Mouse (Mus musculus) retina, embryonic 14.5 days (tissue): ENCODE measurements around the gene Gemin6.
"Not testable (repeated sequence)": the region's sequence is repeated elsewhere in the genome, so short reads cannot be mapped to it uniquely, and the experiment has no call there.

Source experiments
- DNase-seq: peaks from one replicate; pipeline ENCODE4 v3.0.0-alpha.2; 2015; ENCODE audit warnings: low spot score

The Gemin6 gene

GRCm38 (mm10) chr17:80224326-80225116 lies at the start of gene Gemin6:
TSS of gene Gemin6 (plus strand) at chr17:80224441.
- DNase-seq, result peak; percentile 93

- DNase-seq, result no peak
Observed at GRCm38 (mm10) chr17:80174699-80175385, 49.4 kb upstream of the Gemin6 start.

- no peak for DNase-seq
Observed at GRCm38 (mm10) chr17:80175386-80175739, 48.9 kb upstream of the Gemin6 start.

- no peak for DNase-seq
Observed at GRCm38 (mm10) chr17:80175966-80176365, 48.3 kb upstream of the Gemin6 start.

GRCm38 (mm10) chr17:80178846-80179245 lies 45.4 kb upstream of the Gemin6 start:
- DNase-seq, result not testable (repeated sequence)

- DNase-seq, result peak; percentile 83
Observed at GRCm38 (mm10) chr17:80179959-80180358, 44.3 kb upstream of the Gemin6 start.

- DNase-seq, result no peak
Observed at GRCm38 (mm10) chr17:80180468-80180867, 43.8 kb upstream of the Gemin6 start.

GRCm38 (mm10) chr17:80183615-80184014 lies 40.6 kb upstream of the Gemin6 start:
- no peak for DNase-seq

- peak; percentile 41 for DNase-seq
Observed at GRCm38 (mm10) chr17:80193075-80193474, 31.2 kb upstream of the Gemin6 start.

- DNase-seq, result no peak
Observed at GRCm38 (mm10) chr17:80199160-80199778, 25.0 kb upstream of the Gemin6 start.

GRCm38 (mm10) chr17:80205657-80206056 lies 18.6 kb upstream of the Gemin6 start:
- no peak for DNase-seq

- peak; percentile 65 for DNase-seq
Observed at GRCm38 (mm10) chr17:80206301-80206670, 18.0 kb upstream of the Gemin6 start.

GRCm38 (mm10) chr17:80206671-80207581 lies 17.3 kb upstream of the Gemin6 start, which contains the start of the genes Srsf7 and Ttc39d:
TSS of gene Srsf7 (minus strand) at chr17:80207307.
TSS of gene Ttc39d (plus strand) at chr17:80207460.
- peak; percentile 100 for DNase-seq

GRCm38 (mm10) chr17:80213998-80214397 lies 10.2 kb upstream of the Gemin6 start:
- DNase-seq, result not testable (repeated sequence)

GRCm38 (mm10) chr17:80220131-80220530 lies 4.1 kb upstream of the Gemin6 start:
- no peak for DNase-seq

GRCm38 (mm10) chr17:80221202-80221601 lies 3.0 kb upstream of the Gemin6 start:
- no peak for DNase-seq

GRCm38 (mm10) chr17:80221890-80222628 lies 2.2 kb upstream of the Gemin6 start:
- DNase-seq, result peak; percentile 55

- DNase-seq, result no peak
Observed at GRCm38 (mm10) chr17:80223829-80224228, 412 bp upstream of the Gemin6 start.

GRCm38 (mm10) chr17:80225142-80225541 lies 901 bp downstream of the Gemin6 start:
- not testable (repeated sequence) for DNase-seq

- no peak for DNase-seq
Observed at GRCm38 (mm10) chr17:80229396-80229795, 5.2 kb downstream of the Gemin6 start.

- no peak for DNase-seq
Observed at GRCm38 (mm10) chr17:80233844-80234243, 9.6 kb downstream of the Gemin6 start.
